Mouse (Mus musculus): ENCODE measurements around the gene Klk10. TPM values are rescaled to one million over a fixed set of nuclear protein-coding genes. Genes with fewer than 3 reads are reported as not detected.

Klk10 gene
- polyA plus RNA-seq, 1 experiment from 2014 or later, result not detected

DNA sequence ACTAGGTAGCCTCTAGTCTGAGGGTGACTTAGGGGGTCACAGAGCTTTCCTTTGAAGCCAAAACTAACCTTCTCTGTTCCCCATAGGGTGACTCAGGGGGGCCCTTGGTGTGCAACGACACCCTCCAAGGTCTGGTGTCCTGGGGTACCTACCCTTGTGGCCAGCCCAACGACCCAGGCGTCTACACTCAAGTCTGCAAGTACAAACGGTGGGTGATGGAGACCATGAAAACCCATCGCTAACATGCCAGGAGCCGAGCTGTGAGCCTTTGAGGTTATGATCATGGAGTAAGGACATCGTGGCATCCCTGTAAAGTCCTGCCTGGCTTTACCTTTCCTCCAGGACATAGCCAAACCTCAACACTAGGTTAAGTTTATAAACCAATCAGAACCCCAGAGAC lies 34.4 kb downstream of the Klk10 start:
- Histone ChIP-seq H3K4me3 (replicated peaks; ENCODE audit: low read length) (no peak overlapping the region), H3K4me1 (replicated peaks; ENCODE audit: control insufficient read depth, insufficient read depth, low read length) (no peaks in the 10 kb centered on the region), H3K9ac (no peak overlapping the region), H3K27me3 (ENCODE audit: control insufficient read depth, insufficient read depth, low read length) (no peaks in the 10 kb centered on the region), H3K4me2 (replicated peaks) (no peak overlapping the region), H3K9me3 (ENCODE audit: control insufficient read depth, low read length) (no peaks in the 10 kb centered on the region), H3K27ac (no peak overlapping the region), H3K36me3 (replicated peaks; ENCODE audit: control insufficient read depth, insufficient read depth) (no peaks in the 10 kb centered on the region)
- DNase-seq (ENCODE audit: low spot score) (no peak), ATAC-seq (ENCODE audit: low FRiP score) (no peak)
- WGBS, result 93% methylated on average over 7 of the region's 7 CpGs

DNA sequence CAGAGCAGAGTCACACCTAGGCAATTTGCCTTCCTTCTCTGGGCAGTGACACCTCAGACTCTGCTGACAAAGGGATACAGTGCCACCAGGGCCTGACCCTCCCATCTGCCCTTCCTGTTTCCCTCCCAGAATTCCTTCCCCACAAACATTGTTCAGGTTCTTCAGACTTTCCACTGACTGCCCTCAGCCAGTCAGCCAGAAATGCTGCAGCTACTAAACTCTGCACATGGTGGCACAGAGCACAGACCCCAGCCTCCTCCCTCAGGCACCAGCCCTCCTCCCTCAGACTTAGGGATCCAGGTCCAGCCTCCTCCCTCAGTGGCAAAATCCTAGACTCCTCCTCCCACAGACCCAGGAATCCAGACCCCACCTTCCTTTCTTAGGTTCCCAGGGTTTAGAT lies 35.9 kb downstream of the Klk10 start:
- DNase-seq (ENCODE audit: low spot score) (no peak), ATAC-seq (ENCODE audit: low FRiP score) (no peak)
- H3K4me3 ChIP-seq (replicated peaks; ENCODE audit: low read length), result no peak overlapping the region
- no peaks in the 10 kb centered on the region for H3K4me1 ChIP-seq (replicated peaks; ENCODE audit: control insufficient read depth, insufficient read depth, low read length)
- no peak overlapping the region for H3K4me2 ChIP-seq (replicated peaks)
- H3K36me3 ChIP-seq (replicated peaks; ENCODE audit: control insufficient read depth, insufficient read depth), result no peaks in the 10 kb centered on the region
- H3K9me3 ChIP-seq (ENCODE audit: control insufficient read depth, low read length), result no peaks in the 10 kb centered on the region
- H3K27me3 ChIP-seq (ENCODE audit: control insufficient read depth, insufficient read depth, low read length), result no peaks in the 10 kb centered on the region
- H3K27ac ChIP-seq, result no peak overlapping the region
- H3K9ac ChIP-seq, result no peak overlapping the region

- H3K9ac ChIP-seq, result no peak overlapping the region
- no peaks in the 10 kb centered on the region for H3K4me1 ChIP-seq (replicated peaks; ENCODE audit: control insufficient read depth, insufficient read depth, low read length)
- H3K27me3 ChIP-seq (ENCODE audit: control insufficient read depth, insufficient read depth, low read length), result no peaks in the 10 kb centered on the region
- H3K4me2 ChIP-seq (replicated peaks), result no peak overlapping the region
- H3K27ac ChIP-seq, result no peak overlapping the region
- no peaks in the 10 kb centered on the region for H3K36me3 ChIP-seq (replicated peaks; ENCODE audit: control insufficient read depth, insufficient read depth)
- no peaks in the 10 kb centered on the region for H3K9me3 ChIP-seq (ENCODE audit: control insufficient read depth, low read length)
- ATAC-seq (ENCODE audit: low FRiP score) (no peak), DNase-seq (ENCODE audit: low spot score) (no peak)
- 95% methylated on average over 7 of the region's 7 CpGs for WGBS
- H3K4me3 ChIP-seq (replicated peaks; ENCODE audit: low read length), result no peak overlapping the region
These were observed 40.7 kb downstream of the Klk10 start for GRCm38 (mm10) chr7:43821581-43821980.

GRCm38 (mm10) chr7:43824199-43824598 lies 43.4 kb downstream of the Klk10 start, which contains the start of gene Klk6:
TSS of gene Klk6 (plus strand) at chr7:43824499.
- H3K27me3 ChIP-seq (ENCODE audit: control insufficient read depth, insufficient read depth, low read length), result no peaks in the 10 kb centered on the region
- H3K36me3 ChIP-seq (replicated peaks; ENCODE audit: control insufficient read depth, insufficient read depth), result no peaks in the 10 kb centered on the region
- no peak within 1 kb of the TSS for H3K4me3 ChIP-seq (replicated peaks; ENCODE audit: low read length)
- H3K27ac ChIP-seq, result no peak within 1 kb of the TSS
- ATAC-seq (ENCODE audit: low FRiP score) (no peak), DNase-seq (ENCODE audit: low spot score) (no peak)
- no peak within 1 kb of the TSS for H3K9ac ChIP-seq
- no peaks in the 10 kb centered on the region for H3K4me1 ChIP-seq (replicated peaks; ENCODE audit: control insufficient read depth, insufficient read depth, low read length)
- no peak within 1 kb of the TSS for H3K4me2 ChIP-seq (replicated peaks)
- 76% methylated on average over 10 of the region's 10 CpGs for WGBS
- H3K9me3 ChIP-seq (ENCODE audit: control insufficient read depth, low read length), result no peaks in the 10 kb centered on the region

DNA sequence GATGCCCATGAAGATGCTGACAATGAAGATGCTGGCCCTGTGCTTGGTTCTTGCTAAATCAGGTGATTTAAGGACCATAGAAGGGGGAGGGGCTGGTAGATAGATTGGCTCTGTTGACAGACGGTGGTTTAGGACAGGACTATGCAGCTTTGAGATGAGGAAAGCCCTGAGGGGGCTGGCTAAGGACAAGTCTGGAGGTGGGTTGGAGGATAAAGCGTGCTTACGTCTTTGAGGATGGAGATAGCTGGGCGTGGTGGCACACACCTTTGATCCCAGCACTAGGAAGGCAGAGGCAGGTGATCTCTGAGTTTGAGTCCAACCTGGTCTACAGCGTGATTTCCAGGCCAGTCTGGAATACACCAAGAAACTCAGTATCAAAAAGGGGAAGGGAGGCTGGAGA lies 45.2 kb downstream of the Klk10 start:
- no peak overlapping the region for H3K9ac ChIP-seq
- no peak for DNase-seq (ENCODE audit: low spot score)
- ATAC-seq (ENCODE audit: low FRiP score), result no peak
- H3K4me2 ChIP-seq (replicated peaks), result no peak overlapping the region
- H3K36me3 ChIP-seq (replicated peaks; ENCODE audit: control insufficient read depth, insufficient read depth), result no peaks in the 10 kb centered on the region
- H3K27ac ChIP-seq, result no peak overlapping the region
- H3K9me3 ChIP-seq (ENCODE audit: control insufficient read depth, low read length), result no peaks in the 10 kb centered on the region
- H3K27me3 ChIP-seq (ENCODE audit: control insufficient read depth, insufficient read depth, low read length), result no peaks in the 10 kb centered on the region
- H3K4me3 ChIP-seq (replicated peaks; ENCODE audit: low read length), result no peak overlapping the region
- 90% methylated on average over 5 of the region's 5 CpGs for WGBS
- H3K4me1 ChIP-seq (replicated peaks; ENCODE audit: control insufficient read depth, insufficient read depth, low read length), result no peaks in the 10 kb centered on the region

DNA sequence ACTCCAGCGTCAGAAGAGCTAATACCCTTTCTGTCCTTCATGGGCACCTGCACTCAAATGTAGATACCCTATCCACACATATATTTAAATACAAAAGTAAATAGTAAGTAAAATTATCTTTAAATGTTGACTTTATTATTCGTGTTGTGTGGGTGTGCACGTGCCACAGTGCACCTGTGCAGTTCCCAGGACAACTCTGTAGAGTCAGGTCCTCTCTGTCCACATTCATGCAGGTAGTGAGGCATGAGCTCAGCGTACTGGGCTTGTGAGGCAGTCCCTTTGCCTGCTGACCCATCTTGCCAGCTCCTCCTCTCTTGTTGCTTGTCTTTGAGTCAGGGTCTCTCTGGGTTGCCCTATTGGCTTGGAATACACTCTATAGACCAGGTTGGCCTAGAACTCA lies 46.9 kb downstream of the Klk10 start:
- no peak overlapping the region for H3K27ac ChIP-seq
- no peaks in the 10 kb centered on the region for H3K36me3 ChIP-seq (replicated peaks; ENCODE audit: control insufficient read depth, insufficient read depth)
- H3K9me3 ChIP-seq (ENCODE audit: control insufficient read depth, low read length), result no peaks in the 10 kb centered on the region
- ATAC-seq (ENCODE audit: low FRiP score) (no peak), DNase-seq (ENCODE audit: low spot score) (no peak)
- H3K4me2 ChIP-seq (replicated peaks), result no peak overlapping the region
- no peak overlapping the region for H3K9ac ChIP-seq
- no peaks in the 10 kb centered on the region for H3K4me1 ChIP-seq (replicated peaks; ENCODE audit: control insufficient read depth, insufficient read depth, low read length)
- 83% methylated on average over 4 of the region's 4 CpGs for WGBS
- no peaks in the 10 kb centered on the region for H3K27me3 ChIP-seq (ENCODE audit: control insufficient read depth, insufficient read depth, low read length)
- no peak overlapping the region for H3K4me3 ChIP-seq (replicated peaks; ENCODE audit: low read length)

DNA sequence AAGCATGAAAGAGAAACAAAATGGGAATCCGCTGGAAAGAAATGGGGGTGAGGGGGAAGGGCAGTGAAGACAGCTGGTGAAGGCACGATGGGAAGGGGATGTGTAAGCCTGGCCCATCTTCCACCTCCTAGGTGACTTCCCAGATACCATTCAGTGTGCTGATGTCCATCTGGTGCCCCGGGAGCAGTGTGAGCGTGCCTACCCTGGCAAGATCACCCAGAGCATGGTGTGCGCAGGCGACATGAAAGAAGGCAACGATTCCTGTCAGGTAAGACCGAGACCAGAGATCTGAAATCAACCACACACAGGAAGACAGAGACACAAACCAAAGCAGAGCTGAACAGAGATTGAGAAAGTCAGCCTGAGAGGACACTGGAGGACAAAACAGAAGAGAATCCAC lies 48.2 kb downstream of the Klk10 start:
- Histone ChIP-seq H3K4me1 (replicated peaks; ENCODE audit: control insufficient read depth, insufficient read depth, low read length) (no peaks in the 10 kb centered on the region), H3K4me2 (replicated peaks) (no peak overlapping the region), H3K4me3 (replicated peaks; ENCODE audit: low read length) (no peak overlapping the region), H3K27ac (no peak overlapping the region), H3K9me3 (ENCODE audit: control insufficient read depth, low read length) (no peaks in the 10 kb centered on the region), H3K36me3 (replicated peaks; ENCODE audit: control insufficient read depth, insufficient read depth) (no peaks in the 10 kb centered on the region), H3K27me3 (ENCODE audit: control insufficient read depth, insufficient read depth, low read length) (no peaks in the 10 kb centered on the region), H3K9ac (no peak overlapping the region)
- ATAC-seq (ENCODE audit: low FRiP score), result no peak
- WGBS, result 91% methylated on average over 8 of the region's 8 CpGs
- no peak for DNase-seq (ENCODE audit: low spot score)

Other genes with a start within 250 kb of the Klk10 start
- gene Cd33, start 236.6 kb upstream of the Klk10 start, polyA plus RNA-seq (2014; fragmentation: Nextera tagmentation; extraction: Ambion mirVana), result 1.1 TPM in 2 replicates
- 8.0 and 8.5 TPM in 2 replicates for gene Zfp658, start 218.8 kb upstream of the Klk10 start, polyA plus RNA-seq (2014; fragmentation: Nextera tagmentation; extraction: Ambion mirVana)
- gene Zfp719, start 201.4 kb upstream of the Klk10 start, polyA plus RNA-seq (2014; fragmentation: Nextera tagmentation; extraction: Ambion mirVana), result 17.4 and 18.3 TPM in 2 replicates
- 0.57 and 1.0 TPM in 2 replicates for gene Zfp819, start 173.9 kb upstream of the Klk10 start, polyA plus RNA-seq (2014; fragmentation: Nextera tagmentation; extraction: Ambion mirVana)
- not detected in 2 replicates for gene Ceacam18, start 146.3 kb upstream of the Klk10 start, polyA plus RNA-seq (2014; fragmentation: Nextera tagmentation; extraction: Ambion mirVana)
- gene Siglece, start 120.9 kb upstream of the Klk10 start, polyA plus RNA-seq (2014; fragmentation: Nextera tagmentation; extraction: Ambion mirVana), result 0.14 and 0.40 TPM in 2 replicates
- gene Ctu1, start 109.0 kb upstream of the Klk10 start, polyA plus RNA-seq (2014; fragmentation: Nextera tagmentation; extraction: Ambion mirVana), result 14.6 and 15.1 TPM in 2 replicates
- gene Klk14, start 90.6 kb upstream of the Klk10 start, polyA plus RNA-seq (2014; fragmentation: Nextera tagmentation; extraction: Ambion mirVana), result not detected in 2 replicates
- gene Klk13, start 68.5 kb upstream of the Klk10 start, polyA plus RNA-seq (2014; fragmentation: Nextera tagmentation; extraction: Ambion mirVana), result not detected in 2 replicates
- gene Klk12, start 12.1 kb upstream of the Klk10 start, polyA plus RNA-seq (2014; fragmentation: Nextera tagmentation; extraction: Ambion mirVana), result not detected in 2 replicates
- not detected in 2 replicates for gene Klk11, start 6.4 kb upstream of the Klk10 start, polyA plus RNA-seq (2014; fragmentation: Nextera tagmentation; extraction: Ambion mirVana)
- not detected in 2 replicates for gene Klk9, start 10.9 kb downstream of the Klk10 start, polyA plus RNA-seq (2014; fragmentation: Nextera tagmentation; extraction: Ambion mirVana)
- gene Klk8, start 16.5 kb downstream of the Klk10 start, polyA plus RNA-seq (2014; fragmentation: Nextera tagmentation; extraction: Ambion mirVana), result 12.1 and 12.5 TPM in 2 replicates
- gene Klk7, start 30.3 kb downstream of the Klk10 start, polyA plus RNA-seq (2014; fragmentation: Nextera tagmentation; extraction: Ambion mirVana), result not detected in 2 replicates
- not detected in 2 replicates for gene Klk6, start 43.5 kb downstream of the Klk10 start, polyA plus RNA-seq (2014; fragmentation: Nextera tagmentation; extraction: Ambion mirVana)
- gene Klk5, start 60.9 kb downstream of the Klk10 start, polyA plus RNA-seq (2014; fragmentation: Nextera tagmentation; extraction: Ambion mirVana), result not detected in 2 replicates
- gene Klk4, start 100.1 kb downstream of the Klk10 start, polyA plus RNA-seq (2014; fragmentation: Nextera tagmentation; extraction: Ambion mirVana), result 3.0 and 4.5 TPM in 2 replicates
- not detected in 2 replicates for gene Klk15, start 152.7 kb downstream of the Klk10 start, polyA plus RNA-seq (2014; fragmentation: Nextera tagmentation; extraction: Ambion mirVana)
- not detected in 2 replicates for gene Klk1b8, start 169.6 kb downstream of the Klk10 start, polyA plus RNA-seq (2014; fragmentation: Nextera tagmentation; extraction: Ambion mirVana)
- gene Klk1b1, start 185.7 kb downstream of the Klk10 start, polyA plus RNA-seq (2014; fragmentation: Nextera tagmentation; extraction: Ambion mirVana), result not detected in 2 replicates
- not detected in 2 replicates for gene Klk1b9, start 195.0 kb downstream of the Klk10 start, polyA plus RNA-seq (2014; fragmentation: Nextera tagmentation; extraction: Ambion mirVana)
- not detected in 2 replicates for gene Klk1b11, start 214.8 kb downstream of the Klk10 start, polyA plus RNA-seq (2014; fragmentation: Nextera tagmentation; extraction: Ambion mirVana)
- gene Klk1b26, start 231.1 kb downstream of the Klk10 start, polyA plus RNA-seq (2014; fragmentation: Nextera tagmentation; extraction: Ambion mirVana), result not detected in 2 replicates

All from hindbrain, embryonic 14.5 days (tissue).